Mouse (Mus musculus) liver, adult 2 months (tissue): ENCODE measurements around the gene Olfr427. TPM values are rescaled to one million over a fixed set of nuclear protein-coding genes. Genes with fewer than 3 reads are reported as not detected.
"Not testable (repeated sequence)": the region's sequence is repeated elsewhere in the genome, so short reads cannot be mapped to it uniquely, and the experiment has no call there.

Experiments
- DNase-seq: peaks from one replicate; pipeline ENCODE4 v3.0.0-alpha.2; 2011; ENCODE audit warnings: low read depth, low spot score; ENCODE audit errors: extremely low read depth
- H3K27ac ChIP-seq: fragments of 200-500 bp; replicated peaks from 2 replicates; pipeline ENCODE4 v1.5.1; 2012; ENCODE audit warnings: low read depth, mild to moderate bottlenecking, control low read depth, inconsistent platforms, low read length; ENCODE audit not compliant: insufficient read depth
- H3K27me3 ChIP-seq: fragments of 200-500 bp; 2 replicates; pipeline ENCODE4 v1.6.1; 2012; ENCODE audit warnings: mild to moderate bottlenecking, moderate library complexity, low read length, inconsistent platforms; ENCODE audit not compliant: control insufficient read depth, insufficient read depth
- H3K36me3 ChIP-seq: fragments of 200-500 bp; 2 replicates; pipeline ENCODE4 v1.6.1; 2012; ENCODE audit warnings: low read length, inconsistent platforms; ENCODE audit not compliant: control insufficient read depth, insufficient read depth
- H3K4me1 ChIP-seq: fragments of 200-500 bp; 2 replicates; pipeline ENCODE4 v1.6.1; 2011; ENCODE audit warnings: low read length; ENCODE audit not compliant: control insufficient read depth, insufficient read depth
- H3K4me3 ChIP-seq: fragments of 200-500 bp; 2 replicates; pipeline ENCODE4 v1.5.1; 2011; ENCODE audit warnings: low read depth, mild to moderate bottlenecking, control low read depth, low read length, moderate library complexity; ENCODE audit not compliant: insufficient read depth
- H3K79me2 ChIP-seq: fragments of 200-500 bp; 2 replicates; pipeline ENCODE4 v1.6.1; 2012; ENCODE audit warnings: inconsistent platforms, mild to moderate bottlenecking, low read length, moderate library complexity; ENCODE audit not compliant: control insufficient read depth, insufficient read depth
- H3K9ac ChIP-seq: fragments of 200-500 bp; 2 replicates; pipeline ENCODE4 v1.6.1; 2012; ENCODE audit warnings: low read depth, mild to moderate bottlenecking, control low read depth, inconsistent platforms, low read length
- CTCF ChIP-seq: fragments of 200-500 bp; IDR thresholded peaks from 2 replicates; pipeline ENCODE4 v1.5.1; 2011; ENCODE audit warnings: low read depth, low read length, control low read depth
- POLR2A ChIP-seq: fragments of 200-500 bp; IDR thresholded peaks from 2 replicates; pipeline ENCODE4 v1.6.1; 2011; ENCODE audit warnings: low read length, control low read depth; ENCODE audit not compliant: insufficient read depth; ENCODE audit errors: extremely low read depth
- WGBS: fragments of 180-500 bp; shearing (Covaris S2); methylation state at CpG from one replicate; pipeline ENCODE4 v1.1.7; 2018; 5-methylcytosine and 5-hydroxymethylcytosine counted together
- polyA plus RNA-seq: library from polyadenylated mRNA; depleted of rRNA; stranded (reverse); fragments of >200 nt; gene quantifications from 2 replicates; pipeline ENCODE4 v1.2.3, GENCODE M21; 2012; rRNA removed
- total RNA-seq: library from RNA; depleted of rRNA; stranded (reverse); fragments of >200 nt; gene quantifications from 2 replicates; pipeline ENCODE4 v1.2.3, GENCODE M21; 2014; rRNA removed

Olfr427 gene
- total RNA-seq (not detected in 2 replicates), polyA plus RNA-seq (not detected in 2 replicates)

DNA sequence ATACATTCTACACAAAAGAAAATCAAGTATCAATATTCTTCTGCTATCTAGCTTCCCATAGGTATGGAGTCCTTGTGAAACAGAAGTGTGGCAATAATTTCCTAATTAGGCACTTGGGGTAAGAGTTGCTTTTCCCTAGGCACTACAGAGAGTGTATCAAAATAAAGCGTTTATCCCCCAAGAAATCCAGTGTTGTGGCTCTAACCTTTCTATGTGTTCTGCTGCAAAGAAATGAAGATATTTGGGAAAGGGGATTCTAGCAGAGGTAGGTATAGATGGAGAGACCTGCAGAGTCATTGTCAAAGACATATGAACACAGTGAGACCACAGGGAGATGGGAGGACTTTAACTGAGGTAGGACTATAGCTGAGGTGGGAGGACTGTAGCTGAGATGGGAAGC is at the start of gene Olfr427:
Gene Olfr427 (plus strand): TSS at position 301 of the 400 bp plus-strand sequence.
- H3K4me3 ChIP-seq: no peak within 1 kb of the TSS
- no peak for TF ChIP-seq POLR2A
- TF ChIP-seq CTCF: no peak
- DNase-seq: no peak
- H3K27ac ChIP-seq: no peak within 1 kb of the TSS
- no peaks in the 10 kb centered on the region for H3K4me1 ChIP-seq
- no peaks in the 10 kb centered on the region for H3K79me2 ChIP-seq
- no peak within 1 kb of the TSS for H3K9ac ChIP-seq
- 82% methylated on average over 1 of the region's 1 CpGs for WGBS
- H3K36me3 ChIP-seq: no peaks in the 10 kb centered on the region
- no peaks in the 10 kb centered on the region for H3K27me3 ChIP-seq

DNA sequence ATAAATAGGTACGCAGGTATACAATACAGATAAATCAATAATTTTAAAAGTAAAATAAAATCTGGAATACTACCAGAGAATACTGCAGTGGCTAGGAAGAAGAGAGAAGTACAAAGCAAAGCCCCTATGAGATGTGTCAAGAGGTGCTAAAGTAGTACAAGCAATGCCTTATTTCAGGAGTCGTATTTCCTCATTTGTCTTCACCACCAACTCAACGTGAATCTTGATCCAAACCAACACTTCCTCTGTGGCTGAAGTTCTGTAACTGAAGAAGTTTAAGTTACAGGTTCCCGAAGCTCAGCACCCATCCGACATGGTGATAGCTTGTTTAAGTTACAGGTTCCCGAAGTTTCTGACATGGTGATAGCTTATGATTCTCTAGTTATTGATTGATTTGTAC is 48.5 kb upstream of the Olfr427 start:
- not testable (repeated sequence) for H3K27me3 ChIP-seq, H3K27ac ChIP-seq, H3K36me3 ChIP-seq, H3K79me2 ChIP-seq, H3K4me1 ChIP-seq, DNase-seq, H3K4me3 ChIP-seq, H3K9ac ChIP-seq
- WGBS: 73% methylated on average over 6 of the region's 6 CpGs

DNA sequence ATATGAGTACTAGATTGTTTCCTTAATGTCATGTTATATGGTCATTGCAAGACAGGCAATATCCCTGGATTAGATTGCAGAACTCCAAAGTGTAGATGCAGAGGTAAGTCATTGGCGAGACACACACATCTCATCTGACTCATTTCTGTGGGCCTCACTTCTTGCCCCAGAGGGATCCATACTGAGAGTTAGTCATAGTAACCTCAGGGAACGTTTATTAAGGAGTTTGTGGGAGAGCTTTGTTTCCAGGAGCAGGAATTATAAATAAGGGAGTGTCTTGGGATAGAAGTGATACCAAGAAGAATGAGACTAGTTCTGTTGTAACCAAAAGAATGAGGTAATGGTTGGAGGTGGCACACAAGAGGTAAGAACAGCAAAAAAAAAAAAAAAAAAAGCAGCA is 47.8 kb upstream of the Olfr427 start, which contains the start of gene Olfr432:
Gene Olfr432 (plus strand): TSS at position 313 of the 400 bp plus-strand sequence.
- DNase-seq: no peak
- H3K27me3 ChIP-seq: no peaks in the 10 kb centered on the region
- no peaks in the 10 kb centered on the region for H3K79me2 ChIP-seq
- TF ChIP-seq CTCF (no peak), POLR2A (no peak)
- no peak within 1 kb of the TSS for H3K27ac ChIP-seq
- H3K4me3 ChIP-seq: no peak within 1 kb of the TSS
- WGBS: 53% methylated on average over 2 of the region's 2 CpGs
- no peak within 1 kb of the TSS for H3K9ac ChIP-seq
- H3K4me1 ChIP-seq: no peaks in the 10 kb centered on the region
- H3K36me3 ChIP-seq: no peaks in the 10 kb centered on the region

DNA sequence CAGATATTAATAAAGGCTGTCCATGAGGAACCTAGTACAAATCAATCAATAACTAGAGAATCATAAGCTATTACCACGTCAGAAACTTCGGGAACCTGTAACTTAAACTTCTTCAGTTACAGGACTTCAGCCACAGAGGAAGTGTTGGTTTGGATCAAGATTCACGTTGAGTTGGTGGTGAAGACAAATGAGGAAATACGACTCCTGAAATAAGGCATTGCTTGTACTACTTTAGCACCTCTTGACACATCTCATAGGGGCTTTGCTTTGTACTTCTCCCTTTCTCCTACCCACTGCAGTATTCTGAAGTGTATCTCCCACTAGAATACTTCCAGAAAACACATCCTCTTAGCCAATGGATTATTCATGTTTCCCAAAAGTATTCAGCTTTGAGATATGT is 47.3 kb upstream of the Olfr427 start:
- H3K27ac ChIP-seq, H3K4me1 ChIP-seq, DNase-seq, H3K9ac ChIP-seq, H3K4me3 ChIP-seq, H3K27me3 ChIP-seq, H3K79me2 ChIP-seq, H3K36me3 ChIP-seq: not testable (repeated sequence)
- 74% methylated on average over 4 of the region's 4 CpGs for WGBS

DNA sequence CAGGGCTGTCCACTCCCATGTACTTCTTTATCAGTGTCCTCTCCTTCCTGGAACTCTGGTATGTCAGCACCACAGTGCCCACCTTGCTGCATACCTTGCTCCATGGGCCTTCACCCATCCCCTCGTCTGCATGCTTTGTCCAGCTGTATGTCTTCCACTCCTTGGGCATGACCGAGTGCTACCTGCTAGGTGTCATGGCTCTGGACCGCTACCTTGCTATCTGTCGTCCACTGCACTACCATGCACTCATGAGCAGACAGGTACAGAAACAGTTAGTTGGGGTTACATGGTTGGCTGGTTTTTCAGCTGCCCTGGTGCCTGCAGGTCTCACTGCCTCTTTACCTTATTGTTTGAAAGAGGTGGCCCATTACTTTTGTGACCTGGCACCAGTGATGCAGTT is 46.2 kb upstream of the Olfr427 start:
- Histone ChIP-seq H3K36me3 (no peaks in the 10 kb centered on the region), H3K9ac (no peak overlapping the region), H3K79me2 (no peaks in the 10 kb centered on the region), H3K4me1 (no peaks in the 10 kb centered on the region), H3K27me3 (no peaks in the 10 kb centered on the region), H3K4me3 (no peak overlapping the region), H3K27ac (no peak overlapping the region)
- 74% methylated on average over 4 of the region's 4 CpGs for WGBS
- no peak for TF ChIP-seq CTCF
- TF ChIP-seq POLR2A: no peak
- no peak for DNase-seq

DNA sequence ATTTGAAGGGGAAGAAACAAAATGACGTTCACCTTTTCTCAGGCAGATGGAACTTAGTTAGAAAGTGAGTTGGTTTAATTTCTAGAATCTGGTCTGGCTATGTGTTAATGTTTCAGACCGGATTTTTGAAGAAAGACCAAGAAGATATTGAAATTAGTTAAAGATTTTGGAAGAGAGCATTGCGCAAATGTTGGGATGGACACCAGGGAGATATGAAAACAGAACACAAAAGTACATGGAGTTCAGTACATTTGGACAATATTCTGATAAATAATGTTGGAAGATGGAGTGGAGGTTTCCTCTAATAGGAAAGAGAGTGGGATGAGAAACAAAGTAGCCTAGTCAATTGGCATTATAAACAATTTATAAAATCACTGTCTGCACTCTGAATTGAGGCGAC is 45.2 kb upstream of the Olfr427 start:
- TF ChIP-seq CTCF: no peak
- TF ChIP-seq POLR2A: no peak
- H3K27ac ChIP-seq: no peak overlapping the region
- no peaks in the 10 kb centered on the region for H3K36me3 ChIP-seq
- H3K4me3 ChIP-seq: no peak overlapping the region
- WGBS: 76% methylated on average over 4 of the region's 4 CpGs
- H3K4me1 ChIP-seq: no peaks in the 10 kb centered on the region
- no peak overlapping the region for H3K9ac ChIP-seq
- no peak for DNase-seq
- no peaks in the 10 kb centered on the region for H3K79me2 ChIP-seq
- no peaks in the 10 kb centered on the region for H3K27me3 ChIP-seq
